Mouse (Mus musculus): ENCODE measurements around the gene Clip2. TPM values are rescaled to one million over a fixed set of nuclear protein-coding genes. Genes with fewer than 3 reads are reported as not detected.
"Not testable (repeated sequence)": the region's sequence is repeated elsewhere in the genome, so short reads cannot be mapped to it uniquely, and the experiment has no call there.

The Clip2 gene
- total RNA-seq, 1 experiment from 2014 or later = 18.7 TPM

DNA sequence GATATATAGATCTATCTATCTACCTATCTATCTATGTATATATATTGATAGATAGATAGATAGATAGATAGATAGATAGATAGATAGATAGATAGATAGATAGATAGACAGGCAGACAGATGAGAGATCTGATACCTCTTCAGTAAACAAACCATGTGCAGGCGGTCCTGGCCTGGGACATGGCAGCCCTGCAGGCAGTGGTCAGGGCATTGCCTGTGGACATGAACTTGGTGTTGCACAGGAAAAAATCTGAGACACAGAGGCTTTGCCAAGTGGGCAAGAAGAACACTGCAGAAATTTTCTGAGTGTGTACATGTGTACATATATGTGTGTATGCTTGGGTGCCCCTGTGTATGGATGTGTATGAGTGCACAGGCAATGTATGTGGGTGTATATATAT, 68.9 kb downstream of the Clip2 start:
- ATAC-seq (replicated peaks in 1 of 2; ENCODE audit: insufficient read depth in 1 of 2, low FRiP score in 2 of 2, low TSS enrichment in 1 of 2, low read depth in 1 of 2, poor library complexity in 2 of 2, severe bottlenecking in 2 of 2) = no peak

- ATAC-seq (replicated peaks in 1 of 2; ENCODE audit: insufficient read depth in 1 of 2, low FRiP score in 2 of 2, low TSS enrichment in 1 of 2, low read depth in 1 of 2, poor library complexity in 2 of 2, severe bottlenecking in 2 of 2) = no peak
Observed at GRCm38 (mm10) chr5:134482331-134482730, 69.9 kb downstream of the Clip2 start.

DNA sequence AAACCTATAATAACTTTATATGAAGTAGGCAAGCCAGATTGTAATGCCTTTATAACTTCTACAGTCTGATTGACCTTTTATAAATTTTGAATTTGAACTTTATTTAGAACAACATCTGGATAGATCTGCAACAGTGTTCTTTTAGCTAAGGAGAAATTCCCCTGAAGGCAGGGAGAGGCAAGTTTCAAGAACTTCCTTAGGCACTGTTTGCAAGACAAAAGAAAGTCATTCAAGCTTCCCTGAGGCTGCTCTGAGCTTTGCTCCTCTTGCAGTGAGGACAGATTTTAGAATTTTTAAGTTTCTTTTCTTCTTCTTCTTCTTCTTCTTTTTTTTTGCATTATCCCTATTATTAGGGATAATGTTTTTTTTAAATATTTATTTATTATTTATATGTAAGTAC, 73.3 kb downstream of the Clip2 start:
- ATAC-seq (replicated peaks in 1 of 2; ENCODE audit: insufficient read depth in 1 of 2, low FRiP score in 2 of 2, low TSS enrichment in 1 of 2, low read depth in 1 of 2, poor library complexity in 2 of 2, severe bottlenecking in 2 of 2) = not testable (repeated sequence)

- not testable (repeated sequence) for ATAC-seq (replicated peaks in 1 of 2; ENCODE audit: insufficient read depth in 1 of 2, low FRiP score in 2 of 2, low TSS enrichment in 1 of 2, low read depth in 1 of 2, poor library complexity in 2 of 2, severe bottlenecking in 2 of 2)
Observed at GRCm38 (mm10) chr5:134475686-134476085, 76.5 kb downstream of the Clip2 start.

- no peak for ATAC-seq (replicated peaks in 1 of 2; ENCODE audit: insufficient read depth in 1 of 2, low FRiP score in 2 of 2, low TSS enrichment in 1 of 2, low read depth in 1 of 2, poor library complexity in 2 of 2, severe bottlenecking in 2 of 2)
Observed at GRCm38 (mm10) chr5:134475006-134475605, 77.1 kb downstream of the Clip2 start.

DNA sequence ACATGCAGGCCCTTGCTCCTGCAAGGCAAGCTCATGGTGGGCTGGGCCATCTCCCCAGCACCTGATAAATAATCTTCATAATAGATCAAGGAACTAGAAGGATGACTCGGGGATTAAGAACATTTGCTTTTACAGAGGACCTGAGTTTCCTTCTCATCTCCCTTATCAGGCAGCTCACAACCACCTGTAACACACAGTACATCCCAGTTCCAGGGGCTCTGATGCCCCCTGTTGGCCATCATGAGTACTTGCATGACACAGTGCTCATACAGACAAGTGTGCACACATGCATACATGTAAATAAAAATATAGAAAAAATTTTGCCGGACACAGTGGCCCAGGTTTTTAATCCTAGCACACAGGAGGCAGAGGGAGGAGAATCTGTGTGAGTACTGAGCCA, 78.3 kb downstream of the Clip2 start:
- ATAC-seq (replicated peaks in 1 of 2; ENCODE audit: insufficient read depth in 1 of 2, low FRiP score in 2 of 2, low TSS enrichment in 1 of 2, low read depth in 1 of 2, poor library complexity in 2 of 2, severe bottlenecking in 2 of 2) = 0 out of 4 replicates have a peak, but pooled peaks of 1 of the 2 experiments have one; percentile 14

DNA sequence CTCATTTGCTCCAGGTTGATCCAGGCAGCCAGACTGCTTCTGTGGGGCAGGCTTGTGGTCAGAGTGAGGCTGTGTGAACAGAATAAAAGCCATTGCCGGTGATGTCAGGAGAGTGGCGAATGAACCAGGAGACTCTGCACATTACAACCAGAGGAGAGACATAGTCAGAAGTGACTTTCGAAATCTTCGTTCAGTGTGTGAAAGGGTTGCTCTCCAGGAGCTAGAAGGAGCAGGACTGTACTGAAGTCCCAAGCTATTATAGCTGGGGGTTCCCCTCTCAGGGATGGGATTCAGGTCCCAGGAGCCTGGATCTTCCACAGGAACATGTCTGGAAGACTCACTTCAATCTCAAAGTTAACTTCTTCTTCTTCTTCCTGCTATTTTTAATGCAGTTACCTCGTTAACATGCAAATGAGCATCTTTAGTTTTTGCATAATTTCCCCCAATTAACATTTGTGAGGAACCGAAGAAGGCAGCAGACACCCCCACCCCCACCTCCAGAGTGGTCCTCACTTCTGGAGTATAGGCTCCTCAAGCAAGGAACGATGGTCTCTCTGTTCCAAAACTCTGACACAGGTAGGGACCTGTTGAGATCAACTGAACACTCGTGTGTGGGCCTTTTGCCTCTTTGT, 81.6 kb downstream of the Clip2 start:
- no peak for ATAC-seq (replicated peaks in 1 of 2; ENCODE audit: insufficient read depth in 1 of 2, low FRiP score in 2 of 2, low TSS enrichment in 1 of 2, low read depth in 1 of 2, poor library complexity in 2 of 2, severe bottlenecking in 2 of 2)

GRCm38 (mm10) chr5:134469559-134470150, 82.6 kb downstream of the Clip2 start:
- no peak for ATAC-seq (replicated peaks in 1 of 2; ENCODE audit: insufficient read depth in 1 of 2, low FRiP score in 2 of 2, low TSS enrichment in 1 of 2, low read depth in 1 of 2, poor library complexity in 2 of 2, severe bottlenecking in 2 of 2)

DNA sequence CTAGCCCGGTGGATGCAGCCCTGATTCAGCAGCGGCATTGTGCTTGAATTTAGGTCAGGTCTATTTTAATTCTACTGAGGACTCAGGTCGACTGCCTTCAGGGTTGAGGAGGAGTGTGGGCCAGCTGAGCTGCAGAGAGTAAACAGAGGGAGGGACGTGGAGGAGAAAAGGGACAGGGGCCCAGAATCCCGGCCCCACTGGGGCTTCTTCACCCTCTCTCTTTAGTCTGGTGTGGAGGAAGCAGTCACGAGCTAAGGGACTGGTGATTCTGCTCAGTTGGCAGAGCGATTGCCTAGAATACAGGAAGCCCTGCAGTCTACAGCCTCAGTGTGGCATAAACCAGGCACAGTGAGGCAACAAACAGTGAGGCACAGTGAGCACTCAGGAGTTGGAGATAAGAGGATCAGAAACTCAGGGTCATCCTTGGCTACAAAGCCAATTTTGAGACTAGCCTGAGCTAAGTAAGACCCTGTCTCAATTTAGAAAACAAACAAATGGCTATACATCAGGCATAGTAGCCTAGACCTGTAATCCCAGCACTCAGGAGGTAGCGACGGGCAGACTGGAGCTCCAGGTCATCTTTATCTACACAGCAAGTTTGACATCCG, 84.0 kb downstream of the Clip2 start:
- peak; percentile 32 to 62; a peak in 3 of 4 replicates for ATAC-seq (replicated peaks in 1 of 2; ENCODE audit: insufficient read depth in 1 of 2, low FRiP score in 2 of 2, low TSS enrichment in 1 of 2, low read depth in 1 of 2, poor library complexity in 2 of 2, severe bottlenecking in 2 of 2)

GRCm38 (mm10) chr5:134467030-134467549, 85.1 kb downstream of the Clip2 start:
- ATAC-seq (replicated peaks in 1 of 2; ENCODE audit: insufficient read depth in 1 of 2, low FRiP score in 2 of 2, low TSS enrichment in 1 of 2, low read depth in 1 of 2, poor library complexity in 2 of 2, severe bottlenecking in 2 of 2) = no peak

- no peak for ATAC-seq (replicated peaks in 1 of 2; ENCODE audit: insufficient read depth in 1 of 2, low FRiP score in 2 of 2, low TSS enrichment in 1 of 2, low read depth in 1 of 2, poor library complexity in 2 of 2, severe bottlenecking in 2 of 2)
Observed at GRCm38 (mm10) chr5:134466296-134467029, 85.8 kb downstream of the Clip2 start.

DNA sequence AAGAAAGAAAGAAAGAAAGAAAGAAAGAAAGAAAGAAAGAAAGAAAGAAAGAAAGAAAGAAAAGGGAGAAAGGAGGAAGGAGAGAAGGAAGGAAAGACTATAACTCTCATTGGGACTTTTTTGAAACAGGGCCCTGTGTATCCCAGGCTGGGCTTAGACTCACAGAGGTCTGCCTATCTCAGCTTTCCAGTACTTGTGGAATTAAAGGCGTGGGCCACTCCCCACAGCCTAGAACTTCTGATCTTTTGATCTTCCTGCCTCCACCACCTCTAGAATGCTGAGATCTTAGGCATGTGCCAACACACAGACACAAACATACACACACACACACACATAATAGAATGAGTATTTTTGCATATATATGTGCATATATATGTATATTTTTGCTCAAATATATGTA, 87.0 kb downstream of the Clip2 start:
- no peak for ATAC-seq (replicated peaks in 1 of 2; ENCODE audit: insufficient read depth in 1 of 2, low FRiP score in 2 of 2, low TSS enrichment in 1 of 2, low read depth in 1 of 2, poor library complexity in 2 of 2, severe bottlenecking in 2 of 2)

GRCm38 (mm10) chr5:134464225-134464624, 88.0 kb downstream of the Clip2 start:
- ATAC-seq (replicated peaks in 1 of 2; ENCODE audit: insufficient read depth in 1 of 2, low FRiP score in 2 of 2, low TSS enrichment in 1 of 2, low read depth in 1 of 2, poor library complexity in 2 of 2, severe bottlenecking in 2 of 2) = no peak

- no peak for ATAC-seq (replicated peaks in 1 of 2; ENCODE audit: insufficient read depth in 1 of 2, low FRiP score in 2 of 2, low TSS enrichment in 1 of 2, low read depth in 1 of 2, poor library complexity in 2 of 2, severe bottlenecking in 2 of 2)
Observed at GRCm38 (mm10) chr5:134462731-134463130, 89.5 kb downstream of the Clip2 start.

DNA sequence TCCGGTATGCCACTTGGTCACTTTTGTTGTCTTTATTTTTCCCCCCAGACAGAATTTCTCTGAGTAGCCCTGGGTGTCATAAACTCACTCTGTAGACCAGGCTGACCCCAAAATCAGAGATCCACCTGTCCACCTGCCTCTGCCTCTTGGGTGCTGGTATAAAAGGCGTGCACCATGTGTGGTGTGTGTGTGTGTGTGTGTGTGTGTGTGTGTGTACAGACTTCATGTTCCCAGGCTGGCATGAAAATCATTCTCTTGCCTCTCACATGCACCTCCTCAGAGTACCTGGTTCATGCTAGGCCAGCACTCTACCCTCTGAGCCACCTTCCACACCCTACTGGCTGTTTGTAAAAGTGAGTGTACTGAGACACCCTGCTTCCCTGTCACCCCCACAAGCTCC, 89.9 kb downstream of the Clip2 start:
- no peak for ATAC-seq (replicated peaks in 1 of 2; ENCODE audit: insufficient read depth in 1 of 2, low FRiP score in 2 of 2, low TSS enrichment in 1 of 2, low read depth in 1 of 2, poor library complexity in 2 of 2, severe bottlenecking in 2 of 2)

DNA sequence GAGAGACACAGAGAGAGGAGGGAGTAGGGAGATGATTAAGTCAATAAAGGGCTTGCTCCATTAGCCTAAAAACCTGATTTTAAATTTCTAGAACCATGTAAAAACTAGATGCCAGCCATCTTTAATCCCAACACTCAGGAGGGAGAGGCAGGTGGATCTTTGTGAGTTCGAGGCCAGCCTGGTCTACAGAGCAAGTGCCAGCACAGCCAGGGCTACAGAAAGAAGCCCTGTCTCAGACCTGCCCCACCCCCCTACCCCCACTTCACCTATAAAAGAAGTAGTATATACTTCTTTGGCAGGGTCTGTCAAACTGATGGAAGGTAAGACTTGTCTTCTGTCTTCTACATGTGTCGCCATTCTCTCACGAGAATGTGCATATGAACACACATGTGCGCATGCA, 91.7 kb downstream of the Clip2 start:
- ATAC-seq (replicated peaks in 1 of 2; ENCODE audit: insufficient read depth in 1 of 2, low FRiP score in 2 of 2, low TSS enrichment in 1 of 2, low read depth in 1 of 2, poor library complexity in 2 of 2, severe bottlenecking in 2 of 2) = no peak

GRCm38 (mm10) chr5:134459096-134459495, 93.1 kb downstream of the Clip2 start:
- ATAC-seq (replicated peaks in 1 of 2; ENCODE audit: insufficient read depth in 1 of 2, low FRiP score in 2 of 2, low TSS enrichment in 1 of 2, low read depth in 1 of 2, poor library complexity in 2 of 2, severe bottlenecking in 2 of 2) = no peak

DNA sequence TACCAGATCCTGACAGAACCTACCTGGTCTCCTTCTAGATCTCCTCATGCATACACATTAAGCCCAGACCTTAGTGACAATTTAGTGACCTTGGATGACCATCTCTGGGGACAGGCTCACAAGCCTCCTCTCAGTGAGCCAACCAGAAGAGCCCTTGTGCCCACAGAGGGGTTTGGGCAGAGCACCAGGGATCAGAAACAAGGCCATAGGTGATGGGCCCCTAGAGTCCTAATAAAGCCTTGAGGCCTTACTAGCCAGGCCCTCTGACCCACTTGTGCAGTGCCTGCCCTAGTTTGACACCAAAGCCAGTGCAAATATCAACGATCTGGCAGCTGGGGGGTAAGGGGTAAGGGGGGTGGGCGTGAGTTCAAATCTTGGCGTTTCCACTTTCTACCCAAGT, 93.8 kb downstream of the Clip2 start:
- no peak for ATAC-seq (replicated peaks in 1 of 2; ENCODE audit: insufficient read depth in 1 of 2, low FRiP score in 2 of 2, low TSS enrichment in 1 of 2, low read depth in 1 of 2, poor library complexity in 2 of 2, severe bottlenecking in 2 of 2)

All from hematopoietic stem cell, adult 5-6 weeks (primary cell).